Mouse (Mus musculus): ENCODE measurements around the gene 9130213A22Rik. TPM values are rescaled to one million over a fixed set of nuclear protein-coding genes. Genes with fewer than 3 reads are reported as not detected.

Gene 9130213A22Rik
- polyA plus RNA-seq, 1 experiment from 2014 or later, result 0.32 TPM

- no peak for ATAC-seq (ENCODE audit: low read depth)
- whole genome bisulfite sequencing, result 1% methylated on average over 31 of the region's 32 CpGs
- Histone ChIP-seq H3K4me3 (peak overlapping the region; percentile 84), H3K27ac (replicated peaks) (peak overlapping the region; percentile 72), H3K9me3 (no peaks in the 10 kb centered on the region), H3K4me2 (peak overlapping the region; percentile 98), H3K4me1 (replicated peaks) (peaks cover 57% of the 10 kb centered on the region), H3K36me3 (no peaks in the 10 kb centered on the region), H3K27me3 (peaks cover 25% of the 10 kb centered on the region), H3K9ac (peak overlapping the region; percentile 80)
These were observed 551 bp downstream of the 9130213A22Rik start for GRCm38 (mm10) chr11:69121741-69122335.

GRCm38 (mm10) chr11:69121001-69121740 is 1.2 kb downstream of the 9130213A22Rik start:
- no peak for ATAC-seq (ENCODE audit: low read depth)
- H3K36me3 ChIP-seq, result no peaks in the 10 kb centered on the region
- peaks cover 29% of the 10 kb centered on the region for H3K27me3 ChIP-seq
- WGBS, result under 1% methylated on average over 33 of the region's 33 CpGs
- no peaks in the 10 kb centered on the region for H3K9me3 ChIP-seq
- peak overlapping the region; percentile 84 for H3K4me3 ChIP-seq
- peak overlapping the region; percentile 80 for H3K9ac ChIP-seq
- peak overlapping the region; percentile 98 for H3K4me2 ChIP-seq
- no peak overlapping the region for H3K27ac ChIP-seq (replicated peaks)
- peaks cover 53% of the 10 kb centered on the region for H3K4me1 ChIP-seq (replicated peaks)

- H3K9me3 ChIP-seq, result no peaks in the 10 kb centered on the region
- H3K4me2 ChIP-seq, result peak within 1 kb of the TSS; percentile 98
- peak within 1 kb of the TSS; percentile 84 for H3K4me3 ChIP-seq
- H3K36me3 ChIP-seq, result no peaks in the 10 kb centered on the region
- 1% methylated on average over 27 of the region's 27 CpGs for WGBS
- H3K27ac ChIP-seq (replicated peaks), result no peak within 1 kb of the TSS
- H3K9ac ChIP-seq, result peak within 1 kb of the TSS; percentile 80
- peaks cover 36% of the 10 kb centered on the region for H3K27me3 ChIP-seq
- no peak for ATAC-seq (ENCODE audit: low read depth)
- H3K4me1 ChIP-seq (replicated peaks), result peaks cover 46% of the 10 kb centered on the region
These were observed 2.0 kb downstream of the 9130213A22Rik start, which contains the start of gene Hes7 for GRCm38 (mm10) chr11:69120221-69121000. Gene Hes7 (plus strand): TSS chr11:69120404.

GRCm38 (mm10) chr11:69119446-69120155 is 2.8 kb downstream of the 9130213A22Rik start:
- ATAC-seq (ENCODE audit: low read depth), result no peak
- H3K4me2 ChIP-seq, result peak overlapping the region; percentile 98
- H3K27me3 ChIP-seq, result peaks cover 44% of the 10 kb centered on the region
- H3K27ac ChIP-seq (replicated peaks), result no peak overlapping the region
- no peaks in the 10 kb centered on the region for H3K36me3 ChIP-seq
- 0 out of 2 replicates have a peak overlapping the region, but pooled peaks have one; percentile 22 for H3K9ac ChIP-seq
- no peaks in the 10 kb centered on the region for H3K9me3 ChIP-seq
- H3K4me3 ChIP-seq, result peak overlapping the region; percentile 84
- 20% methylated on average over 14 of the region's 14 CpGs for WGBS
- peaks cover 44% of the 10 kb centered on the region for H3K4me1 ChIP-seq (replicated peaks)

- Histone ChIP-seq H3K36me3 (no peaks in the 10 kb centered on the region), H3K27me3 (peaks cover 50% of the 10 kb centered on the region), H3K9me3 (no peaks in the 10 kb centered on the region), H3K4me1 (replicated peaks) (peaks cover 44% of the 10 kb centered on the region), H3K27ac (replicated peaks) (no peak overlapping the region), H3K4me2 (peak overlapping the region; percentile 98), H3K9ac (peak overlapping the region; percentile 22; the same call in 1 of the 2 replicates), H3K4me3 (peak overlapping the region; percentile 84)
- ATAC-seq (ENCODE audit: low read depth), result no peak
- WGBS, result 0% methylated on average over 15 of the region's 15 CpGs
These were observed 3.6 kb downstream of the 9130213A22Rik start for GRCm38 (mm10) chr11:69118765-69119164.

- Histone ChIP-seq H3K4me1 (replicated peaks) (peaks cover 44% of the 10 kb centered on the region), H3K4me3 (peak overlapping the region; percentile 84), H3K9me3 (no peaks in the 10 kb centered on the region), H3K27me3 (peaks cover 57% of the 10 kb centered on the region), H3K36me3 (no peaks in the 10 kb centered on the region), H3K4me2 (peak overlapping the region; percentile 98), H3K9ac (peak overlapping the region; percentile 82), H3K27ac (replicated peaks) (peak overlapping the region; percentile 72)
- 0 out of 2 replicates have a peak, but pooled peaks have one; percentile 11 for ATAC-seq (ENCODE audit: low read depth)
- WGBS, result under 1% methylated on average over 45 of the region's 45 CpGs
These were observed 4.4 kb downstream of the 9130213A22Rik start for GRCm38 (mm10) chr11:69117737-69118695.

- Histone ChIP-seq H3K36me3 (no peaks in the 10 kb centered on the region), H3K27ac (replicated peaks) (no peak overlapping the region), H3K4me3 (peak overlapping the region; percentile 84), H3K27me3 (peaks cover 60% of the 10 kb centered on the region), H3K4me1 (replicated peaks) (peaks cover 48% of the 10 kb centered on the region), H3K9ac (0 out of 2 replicates have a peak overlapping the region, but pooled peaks have one; percentile 82), H3K9me3 (no peaks in the 10 kb centered on the region), H3K4me2 (peak overlapping the region; percentile 98)
- no peak for ATAC-seq (ENCODE audit: low read depth)
- WGBS, result 49% methylated on average over 5 of the region's 5 CpGs
These were observed 5.5 kb downstream of the 9130213A22Rik start for GRCm38 (mm10) chr11:69116843-69117242.

GRCm38 (mm10) chr11:69114621-69115020 is 7.8 kb downstream of the 9130213A22Rik start:
- no peak overlapping the region for H3K9ac ChIP-seq
- 0 out of 2 replicates have a peak, but pooled peaks cover under 1% of the 10 kb centered on the region for H3K36me3 ChIP-seq
- H3K4me3 ChIP-seq, result no peak overlapping the region
- H3K4me2 ChIP-seq, result no peak overlapping the region
- H3K27me3 ChIP-seq, result peaks cover 42% of the 10 kb centered on the region
- WGBS, result 87% methylated on average over 3 of the region's 3 CpGs
- H3K9me3 ChIP-seq, result no peaks in the 10 kb centered on the region
- ATAC-seq (ENCODE audit: low read depth), result no peak
- no peak overlapping the region for H3K27ac ChIP-seq (replicated peaks)
- H3K4me1 ChIP-seq (replicated peaks), result peaks cover 43% of the 10 kb centered on the region

GRCm38 (mm10) chr11:69114018-69114417 is 8.4 kb downstream of the 9130213A22Rik start:
- Histone ChIP-seq H3K27me3 (peaks cover 36% of the 10 kb centered on the region), H3K4me2 (no peak overlapping the region), H3K4me1 (replicated peaks) (peaks cover 37% of the 10 kb centered on the region), H3K9ac (no peak overlapping the region), H3K27ac (replicated peaks) (no peak overlapping the region), H3K36me3 (peaks cover 6% of the 10 kb centered on the region), H3K9me3 (no peaks in the 10 kb centered on the region), H3K4me3 (no peak overlapping the region)
- WGBS, result 80% methylated on average over 3 of the region's 3 CpGs
- ATAC-seq (ENCODE audit: low read depth), result no peak

- H3K4me3 ChIP-seq, result no peak overlapping the region
- peaks cover 36% of the 10 kb centered on the region for H3K27me3 ChIP-seq
- 54% methylated on average over 4 of the region's 4 CpGs for WGBS
These were observed 10.5 kb downstream of the 9130213A22Rik start for GRCm38 (mm10) chr11:69111865-69112264.

More at GRCm38 (mm10) chr11:69111865-69112264, 10.5 kb downstream of the 9130213A22Rik start:
- H3K36me3 ChIP-seq, result peaks cover 28% of the 10 kb centered on the region
- H3K9me3 ChIP-seq, result no peaks in the 10 kb centered on the region
- ATAC-seq (ENCODE audit: low read depth), result no peak
- H3K4me2 ChIP-seq, result peak overlapping the region; percentile 60
- peak overlapping the region; percentile 58; the same call in 1 of the 2 replicates for H3K9ac ChIP-seq
- H3K27ac ChIP-seq (replicated peaks), result no peak overlapping the region
- H3K4me1 ChIP-seq (replicated peaks), result peaks cover 24% of the 10 kb centered on the region
